Mouse (Mus musculus): ENCODE results near the gene Ftcd.

DNA sequence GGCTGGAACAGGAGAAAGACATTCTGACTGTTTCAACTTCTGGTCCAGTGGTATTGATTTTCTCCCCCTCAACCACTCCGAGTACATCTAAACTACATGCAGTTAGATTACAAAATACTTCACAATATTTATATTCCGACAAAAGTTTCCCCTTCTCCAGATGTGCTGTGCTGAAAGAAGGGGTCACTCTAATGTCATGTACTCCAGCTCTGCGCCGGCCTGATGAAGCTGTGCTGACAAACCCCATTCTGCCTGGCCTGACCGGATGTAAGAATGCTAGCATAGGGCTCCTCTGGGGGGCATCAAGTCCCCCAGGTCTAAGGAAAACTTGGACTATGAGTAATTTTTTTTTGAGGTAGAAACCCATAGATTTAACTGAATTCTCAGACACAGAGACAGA lies 52.3 kb downstream of the Ftcd start:
- TF ChIP-seq POLR2A (IDR thresholded peaks at IDR 0.05; ENCODE audit: insufficient read length, low read depth) (no peak), E2F4 (IDR thresholded peaks at IDR 0.05; ENCODE audit: insufficient read depth) (no peak), MAX (IDR thresholded peaks at IDR 0.05; ENCODE audit: low read depth) (no peak), USF1 (IDR thresholded peaks at IDR 0.05; ENCODE audit: low read depth) (no peak), TCF12 (IDR thresholded peaks at IDR 0.05; ENCODE audit: insufficient read depth, poor library complexity, severe bottlenecking) (no peak), REST (IDR thresholded peaks at IDR 0.05; ENCODE audit: insufficient read depth, insufficient read length) (no peak), MYOD1 (IDR thresholded peaks at IDR 0.05; ENCODE audit: control insufficient read depth in 1 of 3, insufficient read length in 2 of 3, low read depth in 2 of 3) (no peak), SRF (IDR thresholded peaks at IDR 0.05; ENCODE audit: control insufficient read depth, insufficient read length, low read depth) (no peak), MYOG (IDR thresholded peaks at IDR 0.05; ENCODE audit: control insufficient read depth in 1 of 3, insufficient read depth in 1 of 3, insufficient read length in 2 of 3, low read depth in 2 of 3) (no peak)
